Mouse (Mus musculus) E14TG2a.4 (cell line): ENCODE results near the gene Dync1li2.

Experiments used
- CTCF ChIP-seq: conservative IDR thresholded peaks from 2 replicates; pipeline ENCODE4 v1.5.1; 2014; ENCODE audit warnings: low read length
- NANOG ChIP-seq: IDR thresholded peaks from 2 replicates; pipeline ENCODE4 v1.6.1; 2014; ENCODE audit warnings: borderline replicate concordance, low read length, mixed read lengths
- POU5F1 ChIP-seq: IDR thresholded peaks from 2 replicates; pipeline ENCODE4 v1.6.1; 2014; ENCODE audit warnings: low read length, borderline replicate concordance

DNA sequence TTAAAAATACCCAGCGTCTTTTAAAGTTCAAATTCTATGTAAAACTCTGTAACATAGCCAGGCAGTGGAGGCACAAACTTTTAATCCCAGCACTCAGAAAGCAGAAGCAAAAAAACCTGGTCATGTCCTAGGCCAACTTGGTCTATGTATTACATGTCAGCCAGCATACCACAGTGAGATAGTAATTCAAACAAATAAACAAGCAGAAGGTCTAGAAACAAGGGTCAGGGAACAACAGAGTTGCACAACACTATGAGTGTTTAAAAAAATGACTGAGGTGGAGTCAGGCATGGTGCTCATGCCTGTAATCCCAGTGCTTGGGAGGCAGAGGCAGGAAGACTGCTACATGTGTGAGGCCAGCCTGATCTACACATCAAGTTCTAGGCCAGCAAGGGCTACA, 36.2 kb upstream of the Dync1li2 start:
- TF ChIP-seq CTCF (no peak), POU5F1 (no peak), NANOG (no peak)
